Mouse (Mus musculus) lung, postnatal 0 days (tissue): ENCODE results near the gene Tppp3. TPM values are rescaled to one million over a fixed set of nuclear protein-coding genes. Genes with fewer than 3 reads are reported as not detected.
A peak's percentile ranks its signal among the peaks of the same experiment; 100 is the strongest.

ENCODE experiments used
- ATAC-seq: fragments of 200-750 bp; cut with Nextera tagmentation; 2 replicates; pipeline ENCODE4 v1.8.0; 2017; ENCODE audit warnings: moderate library complexity
- DNase-seq: peaks from one replicate; pipeline ENCODE4 v3.0.0-alpha.2; 2016; ENCODE audit warnings: low spot score
- H3K27ac ChIP-seq: fragments of 300-500 bp; sonication (generic); 2 replicates; pipeline ENCODE4 v1.5.1; 2014; ENCODE audit warnings: antibody characterized with exemption, mild to moderate bottlenecking, low read length, mixed read lengths
- H3K27me3 ChIP-seq: fragments of 300-500 bp; sonication (generic); replicated peaks from 2 replicates; pipeline ENCODE4 v1.6.1; 2014; ENCODE audit warnings: low read length, mixed read lengths; ENCODE audit not compliant: insufficient read depth
- H3K36me3 ChIP-seq: fragments of 300-500 bp; sonication (generic); 2 replicates; pipeline ENCODE4 v1.6.1; 2014; ENCODE audit warnings: low read length, mixed read lengths; ENCODE audit not compliant: insufficient read depth
- H3K4me1 ChIP-seq: fragments of 300-500 bp; sonication (generic); 2 replicates; pipeline ENCODE4 v1.6.1; 2014; ENCODE audit warnings: antibody characterized with exemption, low read depth, low read length, mixed read lengths; ENCODE audit not compliant: insufficient read depth
- H3K4me2 ChIP-seq: fragments of 300-500 bp; sonication (generic); replicated peaks from 2 replicates; pipeline ENCODE4 v1.6.1; 2014; ENCODE audit warnings: low read depth, mild to moderate bottlenecking, low read length, moderate library complexity, mixed read lengths
- H3K4me3 ChIP-seq: fragments of 300-500 bp; sonication (generic); 2 replicates; pipeline ENCODE4 v1.5.1; 2014; ENCODE audit warnings: low read depth, low read length
- H3K9ac ChIP-seq: fragments of 300-500 bp; sonication (generic); replicated peaks from 2 replicates; pipeline ENCODE4 v1.6.1; 2014; ENCODE audit warnings: low read depth, mild to moderate bottlenecking
- H3K9me3 ChIP-seq: fragments of 300-500 bp; sonication (generic); 2 replicates; pipeline ENCODE4 v1.6.1; 2016; ENCODE audit warnings: low read length, mixed read lengths
- CTCF ChIP-seq: IDR thresholded peaks from 2 replicates; pipeline ENCODE4 v1.5.1; 2016; ENCODE audit warnings: antibody characterized with exemption, mild to moderate bottlenecking
- EP300 ChIP-seq: IDR thresholded peaks from 2 replicates; pipeline ENCODE4 v1.6.1; 2016; ENCODE audit warnings: antibody characterized with exemption, mild to moderate bottlenecking, control low read depth
- WGBS: fragments of 180-500 bp; shearing (Covaris S2); extraction: QIAGEN DNeasy Blood & Tissue Kit; methylation state at CpG from one replicate; pipeline ENCODE4 v1.1.7; 2014; 5-methylcytosine and 5-hydroxymethylcytosine counted together
- polyA plus RNA-seq: library from polyadenylated mRNA; unstranded; fragments of >200 nt; fragmentation: Nextera tagmentation; extraction: Ambion mirVana; gene quantifications from 2 replicates; pipeline ENCODE4 v1.2.1, GENCODE M21; 2015

Tppp3 gene
- polyA plus RNA-seq, 1 experiment from 2014 or later: 696 TPM

- WGBS: 60% methylated on average over 7 of the region's 7 CpGs
- Histone ChIP-seq H3K9me3 (no peaks in the 10 kb centered on the region), H3K36me3 (no peaks in the 10 kb centered on the region), H3K9ac (no peak overlapping the region), H3K27ac (no peak overlapping the region), H3K4me2 (no peak overlapping the region), H3K27me3 (no peaks in the 10 kb centered on the region), H3K4me3 (no peak overlapping the region), H3K4me1 (peaks cover 3% of the 10 kb centered on the region; the same call in 1 of the 2 replicates)
- no peak for DNase-seq
- ATAC-seq: no peak
- 0 out of 2 replicates have a peak, but pooled peaks have one; percentile 13 for TF ChIP-seq CTCF
- TF ChIP-seq EP300: no peak
These were observed 4.5 kb downstream of the Tppp3 start for GRCm38 (mm10) chr8:105466700-105467291.

GRCm38 (mm10) chr8:105466246-105466645 lies 5.1 kb downstream of the Tppp3 start:
- TF ChIP-seq CTCF (no peak), EP300 (no peak)
- Histone ChIP-seq H3K9me3 (no peaks in the 10 kb centered on the region), H3K4me2 (no peak overlapping the region), H3K9ac (no peak overlapping the region), H3K4me3 (no peak overlapping the region), H3K27me3 (no peaks in the 10 kb centered on the region), H3K36me3 (no peaks in the 10 kb centered on the region), H3K4me1 (peaks cover 3% of the 10 kb centered on the region; the same call in 1 of the 2 replicates), H3K27ac (no peak overlapping the region)
- 81% methylated on average over 6 of the region's 6 CpGs for WGBS
- DNase-seq: no peak
- no peak for ATAC-seq

GRCm38 (mm10) chr8:105464595-105464994 lies 6.7 kb downstream of the Tppp3 start:
- no peak for ATAC-seq
- WGBS: 60% methylated on average over 7 of the region's 7 CpGs
- Histone ChIP-seq H3K9ac (no peak overlapping the region), H3K27ac (no peak overlapping the region), H3K9me3 (no peaks in the 10 kb centered on the region), H3K4me2 (no peak overlapping the region), H3K4me1 (0 out of 2 replicates have a peak, but pooled peaks cover 3% of the 10 kb centered on the region), H3K36me3 (no peaks in the 10 kb centered on the region), H3K4me3 (no peak overlapping the region), H3K27me3 (no peaks in the 10 kb centered on the region)
- no peak for TF ChIP-seq CTCF
- TF ChIP-seq EP300: no peak
- no peak for DNase-seq

GRCm38 (mm10) chr8:105461085-105461803 lies 10.1 kb downstream of the Tppp3 start:
- peak overlapping the region; percentile 74 for H3K27ac ChIP-seq
- WGBS: 44% methylated on average over 13 of the region's 13 CpGs
- TF ChIP-seq CTCF (no peak), EP300 (peak; percentile 85)
- H3K36me3 ChIP-seq: no peaks in the 10 kb centered on the region
- no peak overlapping the region for H3K9ac ChIP-seq
- no peak overlapping the region for H3K4me3 ChIP-seq
- H3K4me2 ChIP-seq: no peak overlapping the region
- DNase-seq (peak; percentile 83), ATAC-seq (peak; percentile 92)
- H3K4me1 ChIP-seq: no peaks in the 10 kb centered on the region
- H3K9me3 ChIP-seq: no peaks in the 10 kb centered on the region
- no peaks in the 10 kb centered on the region for H3K27me3 ChIP-seq

- Histone ChIP-seq H3K4me1 (no peaks in the 10 kb centered on the region), H3K9me3 (no peaks in the 10 kb centered on the region), H3K27me3 (no peaks in the 10 kb centered on the region), H3K27ac (no peak overlapping the region), H3K9ac (no peak overlapping the region), H3K4me3 (no peak overlapping the region), H3K4me2 (no peak overlapping the region), H3K36me3 (no peaks in the 10 kb centered on the region)
- DNase-seq: no peak
- TF ChIP-seq EP300 (no peak), CTCF (no peak)
- ATAC-seq: no peak
- WGBS: 34% methylated on average over 10 of the region's 10 CpGs
These were observed 16.1 kb downstream of the Tppp3 start for GRCm38 (mm10) chr8:105455218-105455617.

GRCm38 (mm10) chr8:105454088-105454487 lies 17.2 kb downstream of the Tppp3 start:
- H3K9me3 ChIP-seq: no peaks in the 10 kb centered on the region
- WGBS: 43% methylated on average over 5 of the region's 5 CpGs
- no peak overlapping the region for H3K4me2 ChIP-seq
- TF ChIP-seq CTCF (no peak), EP300 (peak; percentile 41; the same call in 1 of the 2 replicates)
- H3K27me3 ChIP-seq: no peaks in the 10 kb centered on the region
- no peak overlapping the region for H3K9ac ChIP-seq
- ATAC-seq (peak; percentile 88), DNase-seq (peak; percentile 76)
- no peak overlapping the region for H3K4me3 ChIP-seq
- H3K27ac ChIP-seq: 0 out of 2 replicates have a peak overlapping the region, but pooled peaks have one; percentile 32
- H3K4me1 ChIP-seq: no peaks in the 10 kb centered on the region
- no peaks in the 10 kb centered on the region for H3K36me3 ChIP-seq
